Mouse (Mus musculus) lung, postnatal 25 days (tissue): ENCODE measurements around the gene Ak6.

ENCODE experiments used
- DNase-seq: peaks from one replicate; pipeline ENCODE4 v3.0.0; 2022; ENCODE audit warnings: low spot score

Ak6 gene

GRCm38 (mm10) chr13:100669291-100670022, 18.7 kb downstream of the Ak6 start, which contains the start of gene Ccdc125:
Gene Ccdc125 (plus strand): TSS chr13:100669717.
- DNase-seq = peak; percentile 28

GRCm38 (mm10) chr13:100670181-100670741, 19.5 kb downstream of the Ak6 start:
- no peak for DNase-seq

GRCm38 (mm10) chr13:100675936-100676635, 25.3 kb downstream of the Ak6 start:
- DNase-seq = no peak

- no peak for DNase-seq
Observed at GRCm38 (mm10) chr13:100681615-100682014, 30.8 kb downstream of the Ak6 start.

GRCm38 (mm10) chr13:100682837-100683236, 32.1 kb downstream of the Ak6 start:
- DNase-seq = no peak

GRCm38 (mm10) chr13:100684355-100684754, 33.6 kb downstream of the Ak6 start:
- no peak for DNase-seq

GRCm38 (mm10) chr13:100687513-100687912, 36.7 kb downstream of the Ak6 start:
- DNase-seq = no peak

- no peak for DNase-seq
Observed at GRCm38 (mm10) chr13:100697541-100697940, 46.8 kb downstream of the Ak6 start.

- no peak for DNase-seq
Observed at GRCm38 (mm10) chr13:100698866-100699265, 48.1 kb downstream of the Ak6 start.

- DNase-seq = no peak
Observed at GRCm38 (mm10) chr13:100703468-100703867, 52.7 kb downstream of the Ak6 start.

- no peak for DNase-seq
Observed at GRCm38 (mm10) chr13:100706206-100706605, 55.4 kb downstream of the Ak6 start.

- DNase-seq = no peak
Observed at GRCm38 (mm10) chr13:100715467-100715866, 64.7 kb downstream of the Ak6 start.
